Mouse (Mus musculus): Measurements from ENCODE around the gene Sec23ip. TPM values are rescaled to one million over a fixed set of nuclear protein-coding genes. Genes with fewer than 3 reads are reported as not detected.

The Sec23ip gene
- polyA plus RNA-seq, 1 experiment from 2014 or later = 37.5 TPM

DNA sequence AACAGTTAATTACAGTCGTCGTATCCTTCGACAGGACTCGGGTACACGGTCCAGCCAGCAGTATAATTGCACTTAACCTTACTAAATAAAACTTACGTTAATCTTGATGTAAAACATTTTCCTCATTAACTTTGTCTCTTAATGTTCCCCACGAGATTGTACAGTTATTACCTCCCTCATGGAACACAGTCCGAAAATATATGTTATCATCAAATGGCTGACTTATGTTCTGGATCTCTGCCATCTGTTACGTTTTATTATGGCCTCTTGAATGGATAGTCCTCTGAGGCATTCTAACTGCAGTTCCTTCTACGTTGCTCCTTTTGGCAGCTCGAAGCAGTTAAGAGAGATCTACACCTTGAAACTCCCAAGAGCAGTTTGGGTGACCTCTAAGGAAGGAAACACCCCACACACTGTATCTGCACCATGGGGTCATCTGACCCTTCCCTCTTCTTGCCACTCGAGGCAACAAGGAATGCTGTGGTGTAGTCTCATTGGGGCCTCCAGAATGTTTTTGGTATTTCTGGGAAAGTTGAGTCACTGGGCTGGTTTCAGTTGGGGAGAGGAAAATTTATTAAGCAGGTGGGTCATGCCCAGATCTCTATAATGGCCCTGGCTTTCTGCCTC is 87.8 kb downstream of the Sec23ip start:
- 76% methylated on average over 12 of the region's 12 CpGs for WGBS

DNA sequence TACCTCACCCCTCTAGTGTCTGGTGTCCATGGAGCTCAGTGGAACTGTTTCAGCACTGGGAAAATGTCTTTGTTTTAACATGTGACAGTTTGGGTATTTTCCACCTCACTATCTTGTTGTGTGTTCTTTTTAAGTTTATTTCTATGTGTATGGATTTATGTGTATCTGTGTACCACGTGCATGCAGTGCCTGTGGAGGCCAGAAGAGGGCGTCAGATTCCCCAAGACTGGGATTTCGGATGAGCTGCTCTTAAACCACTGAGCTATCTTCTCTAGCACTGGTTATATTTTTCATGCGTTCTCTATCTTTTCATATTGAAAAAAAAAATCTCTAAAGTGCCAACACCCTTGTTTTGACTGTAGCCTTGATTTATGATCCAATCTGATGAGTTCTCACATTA is 88.5 kb downstream of the Sec23ip start:
- no peak overlapping the region for H3K9ac ChIP-seq (replicated peaks; ENCODE audit: low read depth, low read length)
- H3K4me2 ChIP-seq (ENCODE audit: low read length) = no peak overlapping the region
- no peaks in the 10 kb centered on the region for H3K27me3 ChIP-seq (replicated peaks; ENCODE audit: control insufficient read depth, insufficient read depth, low read length)
- no peaks in the 10 kb centered on the region for H3K4me1 ChIP-seq (replicated peaks; ENCODE audit: control insufficient read depth, insufficient read depth, low read length)
- ATAC-seq = no peak
- H3K9me3 ChIP-seq (ENCODE audit: control insufficient read depth, low read length) = no peaks in the 10 kb centered on the region
- H3K27ac ChIP-seq (ENCODE audit: low read length) = no peak overlapping the region
- no peaks in the 10 kb centered on the region for H3K36me3 ChIP-seq (ENCODE audit: control insufficient read depth, insufficient read depth)
- WGBS = 81% methylated on average over 4 of the region's 4 CpGs
- no peak overlapping the region for H3K4me3 ChIP-seq (replicated peaks; ENCODE audit: low read length)

More for the DNA sequence above, 87.8 kb downstream of the Sec23ip start:
- no peak overlapping the region for H3K9ac ChIP-seq (replicated peaks; ENCODE audit: low read depth, low read length)
- no peak overlapping the region for H3K4me2 ChIP-seq (ENCODE audit: low read length)
- H3K27me3 ChIP-seq (replicated peaks; ENCODE audit: control insufficient read depth, insufficient read depth, low read length) = no peaks in the 10 kb centered on the region
- H3K36me3 ChIP-seq (ENCODE audit: control insufficient read depth, insufficient read depth) = no peaks in the 10 kb centered on the region
- H3K9me3 ChIP-seq (ENCODE audit: control insufficient read depth, low read length) = no peaks in the 10 kb centered on the region
- no peak overlapping the region for H3K4me3 ChIP-seq (replicated peaks; ENCODE audit: low read length)
- H3K27ac ChIP-seq (ENCODE audit: low read length) = no peak overlapping the region
- ATAC-seq = no peak
- H3K4me1 ChIP-seq (replicated peaks; ENCODE audit: control insufficient read depth, insufficient read depth, low read length) = no peaks in the 10 kb centered on the region

Small RNAs within 50 kb of the gene (microRNA-seq; reads per million reads assigned to microRNA genes)
- not detected for gene Gm25778

Other genes starting within 250 kb of the Sec23ip start
- gene Bag3, start 221.3 kb upstream of the Sec23ip start, polyA plus RNA-seq (2015; fragmentation: Nextera tagmentation; extraction: Ambion mirVana) = 1.5 and 1.8 TPM in 2 replicates
- 322 and 366 TPM in 2 replicates for gene Inpp5f, start 133.6 kb upstream of the Sec23ip start, polyA plus RNA-seq (2015; fragmentation: Nextera tagmentation; extraction: Ambion mirVana)
- 59.0 and 60.8 TPM in 2 replicates for gene Mcmbp, start 4.4 kb upstream of the Sec23ip start, polyA plus RNA-seq (2015; fragmentation: Nextera tagmentation; extraction: Ambion mirVana)